Mouse (Mus musculus) heart, adult 10 weeks (tissue): ENCODE measurements around the gene Eef1a2. TPM values are rescaled to one million over a fixed set of nuclear protein-coding genes. Genes with fewer than 3 reads are reported as not detected.

Experiments
- polyA plus RNA-seq: library from polyadenylated mRNA; stranded (reverse); fragments of 350-450 nt; fragmentation: Illumina TruSeq; extraction: RNeasy Lipid Tissue Mini Kit (QIAGEN cat#74804); gene quantifications from one replicate; pipeline ENCODE4 v1.2.3, GENCODE M21; 2014; ENCODE audit warnings: low read depth, low replicate concordance

Eef1a2 gene
- 1,071 TPM for polyA plus RNA-seq

GRCm38 (mm10) chr2:181156248-181157121 is at the start of gene Eef1a2:
Eef1a2 (minus strand) TSS chr2:181157014.

GRCm38 (mm10) chr2:181202422-181202821 is 45.6 kb upstream of the Eef1a2 start, which contains the start of gene Ptk6:
Ptk6 (minus strand) TSS chr2:181202789.

GRCm38 (mm10) chr2:181187121-181188000 is 30.5 kb upstream of the Eef1a2 start, which contains the start of gene Ppdpf:
Ppdpf (plus strand) TSS chr2:181187247.

GRCm38 (mm10) chr2:181134591-181135445 is 22.0 kb downstream of the Eef1a2 start, which contains the start of gene Kcnq2:
Kcnq2 (minus strand) TSS chr2:181135300.

Other genes with a start within 250 kb of the Eef1a2 start
- 30.8 TPM for gene Ythdf1, start 236.1 kb downstream of the Eef1a2 start, polyA plus RNA-seq
- gene Birc7, start 228.0 kb downstream of the Eef1a2 start, polyA plus RNA-seq: not detected
- 12.2 TPM for gene Nkain4, start 202.3 kb downstream of the Eef1a2 start, polyA plus RNA-seq
- gene Arfgap1, start 189.8 kb downstream of the Eef1a2 start, polyA plus RNA-seq: 37.7 TPM
- gene Col20a1, start 170.5 kb downstream of the Eef1a2 start, polyA plus RNA-seq: 0.76 TPM
- gene Chrna4, start 113.5 kb downstream of the Eef1a2 start, polyA plus RNA-seq: not detected
- gene Kcnq2, start 21.7 kb downstream of the Eef1a2 start, polyA plus RNA-seq: 0.08 TPM
- gene Ppdpf, start 30.2 kb upstream of the Eef1a2 start, polyA plus RNA-seq: 60.6 TPM
- gene Ptk6, start 45.8 kb upstream of the Eef1a2 start, polyA plus RNA-seq: not detected
- 0.39 TPM for gene Srms, start 56.2 kb upstream of the Eef1a2 start, polyA plus RNA-seq
- gene Fndc11, start 63.0 kb upstream of the Eef1a2 start, polyA plus RNA-seq: not detected
- 11.0 TPM for gene Helz2, start 85.0 kb upstream of the Eef1a2 start, polyA plus RNA-seq
- gene Gmeb2, start 131.0 kb upstream of the Eef1a2 start, polyA plus RNA-seq: 9.5 TPM
- gene Stmn3, start 157.5 kb upstream of the Eef1a2 start, polyA plus RNA-seq: 0.55 TPM
- 18.6 TPM for gene Rtel1, start 162.7 kb upstream of the Eef1a2 start, polyA plus RNA-seq
- gene Zgpat, start 207.9 kb upstream of the Eef1a2 start, polyA plus RNA-seq: 30.1 TPM
- gene Arfrp1, start 208.4 kb upstream of the Eef1a2 start, polyA plus RNA-seq: 76.5 TPM
- gene Lime1, start 223.1 kb upstream of the Eef1a2 start, polyA plus RNA-seq: 17.5 TPM